Mouse (Mus musculus) retina, adult 2 months (tissue): Measurements from ENCODE around the gene Rab40c.

ENCODE experiments used
- DNase-seq: peaks from one replicate; pipeline ENCODE4 v3.0.0-alpha.2; 2012; ENCODE audit warnings: low read depth, low spot score

Gene Rab40c

GRCm38 (mm10) chr17:25900193-25900592, 19.3 kb downstream of the Rab40c start:
- DNase-seq = no peak

GRCm38 (mm10) chr17:25895891-25896290, 23.6 kb downstream of the Rab40c start:
- DNase-seq = no peak

- DNase-seq = no peak
Measured at GRCm38 (mm10) chr17:25895415-25895814, 24.1 kb downstream of the Rab40c start.

- peak; percentile 49 for DNase-seq
Measured at GRCm38 (mm10) chr17:25893975-25894617, 25.4 kb downstream of the Rab40c start.

- no peak for DNase-seq
Measured at GRCm38 (mm10) chr17:25888837-25889236, 30.7 kb downstream of the Rab40c start.

GRCm38 (mm10) chr17:25887467-25887866, 32.1 kb downstream of the Rab40c start:
- DNase-seq = no peak

GRCm38 (mm10) chr17:25886806-25887205, 32.7 kb downstream of the Rab40c start:
- DNase-seq = no peak

GRCm38 (mm10) chr17:25885636-25886035, 33.9 kb downstream of the Rab40c start:
- DNase-seq = no peak

GRCm38 (mm10) chr17:25883824-25884223, 35.7 kb downstream of the Rab40c start:
- DNase-seq = no peak

GRCm38 (mm10) chr17:25883268-25883667, 36.3 kb downstream of the Rab40c start:
- DNase-seq = no peak

- no peak for DNase-seq
Measured at GRCm38 (mm10) chr17:25882306-25882705, 37.2 kb downstream of the Rab40c start.

- no peak for DNase-seq
Measured at GRCm38 (mm10) chr17:25881691-25882090, 37.8 kb downstream of the Rab40c start.

GRCm38 (mm10) chr17:25880913-25881641, 38.5 kb downstream of the Rab40c start:
- no peak for DNase-seq

- no peak for DNase-seq
Measured at GRCm38 (mm10) chr17:25880196-25880910, 39.2 kb downstream of the Rab40c start, which contains the start of gene Wfikkn1. Gene Wfikkn1 (minus strand): TSS chr17:25880858.

GRCm38 (mm10) chr17:25879750-25880149, 39.8 kb downstream of the Rab40c start:
- no peak for DNase-seq

- DNase-seq = no peak
Measured at GRCm38 (mm10) chr17:25879261-25879660, 40.3 kb downstream of the Rab40c start.

GRCm38 (mm10) chr17:25878611-25879180, 40.8 kb downstream of the Rab40c start:
- no peak for DNase-seq

GRCm38 (mm10) chr17:25877741-25878610, 41.6 kb downstream of the Rab40c start:
- no peak for DNase-seq

GRCm38 (mm10) chr17:25877025-25877424, 42.5 kb downstream of the Rab40c start:
- DNase-seq = no peak

GRCm38 (mm10) chr17:25876347-25876915, 43.1 kb downstream of the Rab40c start:
- DNase-seq = no peak
